Mouse (Mus musculus): ENCODE results near the gene Repin1. TPM values are rescaled to one million over a fixed set of nuclear protein-coding genes. Genes with fewer than 3 reads are reported as not detected.
A peak's percentile ranks its signal among the peaks of the same experiment; 100 is the strongest.

Repin1 gene
- polyA plus RNA-seq, 1 experiment = 0.06 TPM

DNA sequence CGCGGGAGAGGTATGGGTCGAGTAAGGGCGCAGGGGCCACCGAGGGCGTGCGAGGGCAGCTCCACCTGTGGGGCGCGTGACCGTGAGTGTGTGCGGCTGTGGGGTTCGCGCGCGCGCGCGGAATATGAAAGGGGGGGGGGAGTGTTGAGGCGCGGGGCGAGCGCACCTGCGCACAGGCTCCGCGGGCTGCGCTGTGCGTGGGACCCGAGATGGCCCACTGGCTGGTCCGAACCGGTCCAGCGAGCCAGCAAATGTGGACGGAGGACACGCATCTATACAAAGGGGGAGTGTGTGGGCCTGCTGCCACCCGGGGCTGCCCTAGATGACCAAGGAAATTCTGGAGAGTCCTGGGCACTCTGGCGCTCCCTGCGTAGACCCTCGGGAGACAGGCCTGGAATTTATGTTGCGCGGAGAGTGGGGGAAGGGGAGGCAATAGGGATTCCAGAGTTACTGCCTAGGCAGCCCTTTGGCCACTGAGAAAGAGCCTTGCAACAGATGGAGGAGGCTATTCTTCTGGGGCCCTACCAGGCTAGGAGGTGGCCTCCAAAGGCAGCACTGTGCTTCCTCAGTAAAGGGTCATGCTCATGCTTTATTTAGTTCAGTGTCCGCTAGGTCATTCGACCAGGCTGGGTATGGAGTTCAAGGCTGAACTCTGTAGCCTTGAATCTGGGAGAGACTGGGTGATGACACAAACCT, 508 bp downstream of the Repin1 start:
- Histone ChIP-seq H3K9me3 (ENCODE audit: control insufficient read depth, low read length) (peaks cover 16% of the 10 kb centered on the region), H3K4me1 (ENCODE audit: control insufficient read depth) (peaks cover 20% of the 10 kb centered on the region), H3K36me3 (ENCODE audit: control insufficient read depth) (peaks cover 20% of the 10 kb centered on the region), H3K27me3 (ENCODE audit: control insufficient read depth) (no peaks in the 10 kb centered on the region; the same call in 1 of the 2 replicates), H3K4me3 (replicated peaks) (peak overlapping the region; percentile 66)
- TF ChIP-seq GATA1 (IDR thresholded peaks at IDR 0.05; ENCODE audit: low read length) (no peak), TAL1 (IDR thresholded peaks at IDR 0.05; ENCODE audit: low read length) (no peak)

DNA sequence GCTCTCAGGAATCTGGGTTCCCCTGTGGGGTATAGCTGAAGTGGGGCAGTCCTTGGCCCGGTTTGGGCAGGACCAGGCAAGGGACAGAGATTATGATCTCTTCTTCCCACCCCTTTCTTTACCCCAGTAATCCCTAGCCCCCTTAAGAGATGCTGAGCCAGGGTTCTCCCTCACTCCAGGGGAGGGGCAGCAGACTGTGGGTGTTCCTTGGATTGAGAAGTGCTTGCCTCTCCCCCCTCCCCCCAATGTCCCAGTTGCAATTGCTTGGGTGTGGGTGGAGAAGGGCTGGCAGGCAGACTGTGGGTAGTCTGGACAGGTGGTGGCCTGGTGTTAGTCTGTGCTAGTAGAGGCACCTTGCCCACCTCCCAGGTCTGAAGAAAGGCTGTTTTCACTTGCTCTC, 1.6 kb downstream of the Repin1 start:
- Histone ChIP-seq H3K27me3 (ENCODE audit: control insufficient read depth) (no peaks in the 10 kb centered on the region; the same call in 1 of the 2 replicates), H3K4me1 (ENCODE audit: control insufficient read depth) (peaks cover 24% of the 10 kb centered on the region), H3K9me3 (ENCODE audit: control insufficient read depth, low read length) (peaks cover 16% of the 10 kb centered on the region), H3K36me3 (ENCODE audit: control insufficient read depth) (peaks cover 20% of the 10 kb centered on the region), H3K4me3 (replicated peaks) (no peak overlapping the region)
- TF ChIP-seq GATA1 (IDR thresholded peaks at IDR 0.05; ENCODE audit: low read length) (no peak), TAL1 (IDR thresholded peaks at IDR 0.05; ENCODE audit: low read length) (no peak)

DNA sequence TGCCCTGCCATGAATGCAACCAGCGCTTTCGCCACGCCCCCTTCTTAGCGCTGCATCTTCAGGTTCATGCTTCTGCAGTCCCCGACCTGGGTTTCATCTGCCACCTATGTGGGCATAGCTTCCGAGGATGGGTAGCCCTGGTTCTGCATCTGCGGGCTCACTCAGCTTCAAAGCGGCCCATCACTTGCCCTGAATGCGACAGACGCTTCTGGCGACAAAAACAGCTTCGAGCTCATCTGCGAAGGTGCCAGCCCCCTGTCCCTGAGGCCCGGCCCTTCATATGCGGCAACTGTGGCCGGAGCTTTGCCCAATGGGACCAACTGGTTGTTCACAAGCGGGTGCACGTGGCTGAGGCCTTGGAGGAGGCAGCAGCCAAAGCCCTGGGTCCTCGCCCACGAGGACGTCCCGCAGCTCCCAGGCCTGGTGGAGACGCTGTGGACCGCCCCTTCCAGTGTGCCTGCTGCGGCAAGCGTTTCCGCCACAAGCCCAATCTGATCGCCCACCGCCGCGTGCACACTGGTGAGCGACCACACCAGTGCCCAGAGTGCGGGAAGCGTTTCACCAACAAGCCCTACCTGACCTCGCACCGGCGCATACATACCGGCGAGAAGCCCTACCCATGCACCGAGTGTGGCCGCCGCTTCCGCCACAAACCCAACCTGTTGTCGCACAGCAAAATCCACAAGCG, 3.0 kb downstream of the Repin1 start:
- Histone ChIP-seq H3K36me3 (ENCODE audit: control insufficient read depth) (peaks cover 20% of the 10 kb centered on the region), H3K27me3 (ENCODE audit: control insufficient read depth) (no peaks in the 10 kb centered on the region; the same call in 1 of the 2 replicates), H3K4me1 (ENCODE audit: control insufficient read depth) (peaks cover 33% of the 10 kb centered on the region), H3K9me3 (ENCODE audit: control insufficient read depth, low read length) (peaks cover 16% of the 10 kb centered on the region), H3K4me3 (replicated peaks) (no peak overlapping the region)
- TF ChIP-seq TAL1 (IDR thresholded peaks at IDR 0.05; ENCODE audit: low read length) = no peak
- no peak for TF ChIP-seq GATA1 (IDR thresholded peaks at IDR 0.05; ENCODE audit: low read length)

DNA sequence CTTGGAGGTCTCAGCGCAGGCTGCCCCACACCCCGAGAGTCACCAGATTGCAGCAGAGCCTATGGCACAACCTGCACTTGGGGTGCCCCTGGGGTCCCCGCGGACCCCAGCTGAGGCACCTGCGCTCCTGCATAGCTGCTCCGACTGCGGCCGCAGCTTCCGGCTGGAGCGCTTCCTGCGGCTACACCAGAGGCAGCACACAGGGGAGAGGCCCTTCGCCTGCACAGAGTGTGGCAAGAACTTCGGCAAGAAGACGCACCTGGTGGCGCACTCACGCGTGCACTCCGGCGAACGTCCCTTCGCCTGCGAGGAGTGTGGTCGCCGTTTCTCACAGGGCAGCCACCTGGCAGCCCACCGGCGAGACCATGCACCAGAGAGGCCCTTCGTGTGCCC, 3.5 kb downstream of the Repin1 start:
- Histone ChIP-seq H3K27me3 (ENCODE audit: control insufficient read depth) (no peaks in the 10 kb centered on the region; the same call in 1 of the 2 replicates), H3K4me1 (ENCODE audit: control insufficient read depth) (peaks cover 38% of the 10 kb centered on the region), H3K9me3 (ENCODE audit: control insufficient read depth, low read length) (peaks cover 16% of the 10 kb centered on the region), H3K36me3 (ENCODE audit: control insufficient read depth) (peaks cover 20% of the 10 kb centered on the region), H3K4me3 (replicated peaks) (no peak overlapping the region)
- TF ChIP-seq TAL1 (IDR thresholded peaks at IDR 0.05; ENCODE audit: low read length) (no peak), GATA1 (IDR thresholded peaks at IDR 0.05; ENCODE audit: low read length) (no peak)

DNA sequence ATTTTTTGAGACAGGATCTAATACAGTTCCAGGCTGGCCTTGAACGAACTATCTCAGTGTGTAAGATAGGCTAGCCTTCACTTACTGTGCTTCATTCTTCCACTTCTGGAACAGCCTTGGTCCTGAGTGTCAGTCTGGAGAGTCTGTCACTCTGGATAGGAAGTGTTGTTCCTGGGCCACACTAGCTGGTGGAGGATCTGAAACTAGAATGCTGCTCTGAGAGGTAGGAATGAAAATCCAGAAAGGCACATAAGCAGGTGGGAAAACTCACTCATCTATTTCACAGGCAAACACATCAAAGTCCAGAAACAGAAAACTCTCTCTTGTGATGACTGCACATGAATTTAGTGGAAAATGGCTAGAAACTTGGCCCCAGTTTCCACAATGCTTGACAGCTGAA, 6.9 kb downstream of the Repin1 start:
- peaks cover 16% of the 10 kb centered on the region for H3K9me3 ChIP-seq (ENCODE audit: control insufficient read depth, low read length)

DNA sequence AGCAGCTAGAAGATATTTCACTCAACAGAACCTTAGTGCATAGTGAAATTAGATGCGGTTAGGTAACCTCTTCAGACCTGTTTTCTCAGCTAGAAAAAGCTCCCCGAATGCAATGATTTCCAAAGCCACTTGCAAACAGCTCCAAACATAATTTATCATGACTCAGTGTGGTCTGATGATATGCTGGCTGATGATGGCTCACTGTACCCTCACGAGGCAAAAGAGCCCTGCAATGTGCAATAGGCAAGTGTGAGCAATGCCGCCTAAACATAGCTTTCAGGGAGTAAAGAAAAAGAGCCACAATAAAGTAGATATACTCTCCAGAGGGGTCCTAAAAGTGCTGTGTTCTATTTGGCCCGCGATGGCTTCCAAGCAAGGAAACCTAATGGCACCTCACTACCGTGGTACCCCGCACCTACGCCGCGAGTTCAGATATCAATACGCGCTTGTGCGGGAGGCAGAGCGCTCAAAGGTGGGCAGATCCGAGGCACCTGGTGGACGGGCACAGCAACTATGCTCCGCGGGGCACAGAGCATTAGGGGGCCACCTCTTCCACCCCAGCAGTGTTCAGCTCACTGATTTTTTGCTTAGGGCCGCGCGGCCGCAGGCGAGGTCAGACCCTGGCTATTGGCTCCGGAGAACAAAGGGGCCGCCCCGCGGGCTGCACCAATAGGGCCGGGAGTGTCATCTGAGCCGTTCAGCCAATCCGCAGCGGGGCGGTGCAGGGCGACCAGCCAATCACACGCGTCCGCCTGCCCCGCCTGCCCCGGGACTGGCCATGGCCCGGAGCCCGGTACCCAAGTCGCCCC, 7.8 kb downstream of the Repin1 start, which contains the start of gene Zfp775:
Gene Zfp775, plus strand, starts transcription at position 793 of the 809 bp plus-strand sequence.
- H3K4me3 ChIP-seq (replicated peaks) = peak within 1 kb of the TSS; percentile 75
- H3K4me1 ChIP-seq (ENCODE audit: control insufficient read depth) = peaks cover 27% of the 10 kb centered on the region
- peaks cover 13% of the 10 kb centered on the region for H3K9me3 ChIP-seq (ENCODE audit: control insufficient read depth, low read length)
- peaks cover 15% of the 10 kb centered on the region for H3K36me3 ChIP-seq (ENCODE audit: control insufficient read depth)
- TF ChIP-seq TAL1 (IDR thresholded peaks at IDR 0.05; ENCODE audit: low read length) = no peak
- TF ChIP-seq GATA1 (IDR thresholded peaks at IDR 0.05; ENCODE audit: low read length) = no peak
- no peaks in the 10 kb centered on the region for H3K27me3 ChIP-seq (ENCODE audit: control insufficient read depth)

More for the DNA sequence above, 6.9 kb downstream of the Repin1 start:
- no peak overlapping the region for H3K4me3 ChIP-seq (replicated peaks)
- peaks cover 20% of the 10 kb centered on the region for H3K36me3 ChIP-seq (ENCODE audit: control insufficient read depth)
- H3K27me3 ChIP-seq (ENCODE audit: control insufficient read depth) = no peaks in the 10 kb centered on the region
- TF ChIP-seq GATA1 (IDR thresholded peaks at IDR 0.05; ENCODE audit: low read length) (no peak), TAL1 (IDR thresholded peaks at IDR 0.05; ENCODE audit: low read length) (no peak)
- H3K4me1 ChIP-seq (ENCODE audit: control insufficient read depth) = peaks cover 27% of the 10 kb centered on the region

DNA sequence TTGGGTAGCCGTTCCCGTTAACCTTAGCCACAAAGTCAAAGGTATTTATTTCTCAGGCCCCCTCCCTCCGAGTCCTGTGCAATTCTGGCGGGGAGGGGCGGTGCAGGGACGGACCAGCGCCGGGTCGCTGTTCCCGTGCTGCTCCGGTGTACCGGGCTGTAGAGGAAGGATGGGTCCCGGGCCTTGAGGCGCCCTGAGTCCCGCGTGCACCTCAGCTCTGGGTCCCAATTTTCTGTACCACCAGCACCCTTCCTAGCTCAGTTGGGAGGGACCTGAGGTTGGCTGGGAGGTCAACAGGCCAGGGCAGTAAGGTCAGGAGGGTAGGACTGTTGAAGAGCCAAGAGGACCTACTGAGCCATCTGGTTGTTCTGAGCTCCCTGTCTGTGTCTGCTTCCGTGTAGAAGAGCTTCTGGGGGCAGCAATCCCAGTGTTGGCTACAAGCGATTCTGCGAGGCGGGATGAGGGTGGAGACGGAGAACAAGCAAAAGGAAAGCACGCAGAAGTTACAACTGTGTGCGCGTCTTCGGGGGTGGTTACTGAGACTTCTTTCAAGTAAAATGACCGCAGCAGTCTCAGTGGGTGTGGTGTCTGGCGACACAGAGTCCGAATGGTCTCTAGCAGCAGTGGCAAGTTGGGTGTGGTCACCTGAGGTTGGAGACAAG, 8.5 kb downstream of the Repin1 start:
- Histone ChIP-seq H3K4me1 (ENCODE audit: control insufficient read depth) (peaks cover 27% of the 10 kb centered on the region), H3K36me3 (ENCODE audit: control insufficient read depth) (peaks cover 7% of the 10 kb centered on the region), H3K4me3 (replicated peaks) (peak overlapping the region; percentile 75), H3K9me3 (ENCODE audit: control insufficient read depth, low read length) (peaks cover 6% of the 10 kb centered on the region), H3K27me3 (ENCODE audit: control insufficient read depth) (no peaks in the 10 kb centered on the region)
- TF ChIP-seq GATA1 (IDR thresholded peaks at IDR 0.05; ENCODE audit: low read length) = no peak
- TF ChIP-seq TAL1 (IDR thresholded peaks at IDR 0.05; ENCODE audit: low read length) = no peak

DNA sequence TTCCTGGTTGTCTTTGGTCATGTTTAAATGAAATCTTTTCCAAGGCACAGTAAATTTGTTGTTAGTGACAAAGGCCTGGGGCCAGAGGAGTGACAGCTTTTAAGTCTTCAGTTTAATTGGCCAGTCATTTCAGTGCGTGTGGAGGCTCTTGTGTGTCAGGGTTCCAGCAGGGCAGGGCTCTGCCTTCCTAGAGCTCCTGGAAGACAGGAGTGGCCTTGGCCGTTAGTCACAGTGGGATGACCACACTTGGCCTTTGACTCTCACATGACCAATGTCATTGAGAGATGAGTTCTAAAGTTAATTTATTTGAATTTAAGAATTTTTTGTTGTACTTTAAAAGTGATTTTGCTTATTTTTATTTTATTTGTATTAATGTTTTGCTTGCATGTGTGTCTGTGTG, 14.4 kb downstream of the Repin1 start:
- H3K27me3 ChIP-seq (ENCODE audit: control insufficient read depth) = no peaks in the 10 kb centered on the region
- H3K4me1 ChIP-seq (ENCODE audit: control insufficient read depth) = peaks cover 3% of the 10 kb centered on the region
- H3K9me3 ChIP-seq (ENCODE audit: control insufficient read depth, low read length) = no peaks in the 10 kb centered on the region
- H3K4me3 ChIP-seq (replicated peaks) = no peak overlapping the region
- no peaks in the 10 kb centered on the region for H3K36me3 ChIP-seq (ENCODE audit: control insufficient read depth)
- no peak for TF ChIP-seq TAL1 (IDR thresholded peaks at IDR 0.05; ENCODE audit: low read length)
- TF ChIP-seq GATA1 (IDR thresholded peaks at IDR 0.05; ENCODE audit: low read length) = no peak
